Mouse (Mus musculus): ENCODE measurements around the gene Tm4sf5. TPM values are rescaled to one million over a fixed set of nuclear protein-coding genes. Genes with fewer than 3 reads are reported as not detected.

The Tm4sf5 gene
- total and polyA plus RNA-seq, 3 experiments: 5.5 to 24.5 (median 11.7) TPM

- Histone ChIP-seq H3K9me3 (replicated peaks; ENCODE audit: low read length) (no peaks in the 10 kb centered on the region), H3K27me3 (replicated peaks) (no peaks in the 10 kb centered on the region), H3K4me3 (replicated peaks in 1 of 3; ENCODE audit: low read depth in 2 of 3, low read length in 2 of 3, poor library complexity in 1 of 3) (peak within 1 kb of the TSS in 2 of 3 experiments; percentile 4 to 22), H3K4me2 (ENCODE audit: insufficient read depth, low read depth, poor library complexity, severe bottlenecking) (peak within 1 kb of the TSS; percentile 70), H3K9ac (ENCODE audit: insufficient read depth, low read depth) (peak within 1 kb of the TSS; percentile 56), H3K36me3 (replicated peaks in 1 of 2; ENCODE audit: control insufficient read depth in 1 of 2, insufficient read depth in 1 of 2, low read length in 1 of 2) (no peaks in the 10 kb centered on the region), H3K79me2 (replicated peaks; ENCODE audit: control insufficient read depth, extremely low read depth, insufficient read depth, poor library complexity, severe bottlenecking) (no peaks in the 10 kb centered on the region), H3K27ac (ENCODE audit: insufficient read depth, low read depth) (peak within 1 kb of the TSS; percentile 79), H3K4me1 (ENCODE audit: control insufficient read depth in 1 of 2, insufficient read depth in 2 of 2) (peaks cover 20 to 57% of the 10 kb centered on the region in 2 experiments)
- no peak for TF ChIP-seq ZNF384 (IDR thresholded peaks at IDR 0.05; ENCODE audit: low read depth, low read length)
- TF ChIP-seq CTCF (conservative IDR thresholded peaks at IDR 0.05 in 1 of 2, IDR thresholded peaks at IDR 0.05 in 1 of 2; ENCODE audit: low read depth in 2 of 2, low read length in 2 of 2): 0 out of 4 replicates have a peak, but pooled peaks of 1 of the 2 experiments have one; percentile 19
- TF ChIP-seq SMC3 (IDR thresholded peaks at IDR 0.05; ENCODE audit: low read depth, low read length): no peak
- no peak for DNase-seq (ENCODE audit: extremely low read depth)
- in situ Hi-C loops (cut with MboI; ENCODE audit: low pct_ligation_motif_present, low pct_unique_long_range_greater_than_20kb, low sequenced_read_pairs) (no loop called here), dilution Hi-C loops (cut with MboI; ENCODE audit: extremely low pct_ligation_motif_present, extremely low pct_unique_long_range_greater_than_20kb, low sequenced_read_pairs) (no loop called here)
Measured at GRCm38 (mm10) chr11:70514288-70514687, 9.2 kb downstream of the Tm4sf5 start, which contains the start of gene Vmo1. Gene Vmo1, minus strand, starts transcription at chr11:70514616.

- no peaks in the 10 kb centered on the region for H3K9me3 ChIP-seq (replicated peaks; ENCODE audit: low read length)
- no peak overlapping the region for H3K4me2 ChIP-seq (ENCODE audit: insufficient read depth, low read depth, poor library complexity, severe bottlenecking)
- no peak overlapping the region for H3K27ac ChIP-seq (ENCODE audit: insufficient read depth, low read depth)
- H3K79me2 ChIP-seq (replicated peaks; ENCODE audit: control insufficient read depth, extremely low read depth, insufficient read depth, poor library complexity, severe bottlenecking): no peaks in the 10 kb centered on the region
- H3K4me3 ChIP-seq (replicated peaks in 1 of 3; ENCODE audit: low read depth in 2 of 3, low read length in 2 of 3, poor library complexity in 1 of 3): no peak overlapping the region
- in situ Hi-C loops (cut with MboI; ENCODE audit: low pct_ligation_motif_present, low pct_unique_long_range_greater_than_20kb, low sequenced_read_pairs) (loop anchor here (5.0 kb wide), 2 partner anchors 91 to 246 kb away; partner anchors contain the start of gene Zfp3), dilution Hi-C loops (cut with MboI; ENCODE audit: extremely low pct_ligation_motif_present, extremely low pct_unique_long_range_greater_than_20kb, low sequenced_read_pairs) (no loop called here)
- H3K36me3 ChIP-seq (replicated peaks in 1 of 2; ENCODE audit: control insufficient read depth in 1 of 2, insufficient read depth in 1 of 2, low read length in 1 of 2): no peaks in the 10 kb centered on the region
- no peak overlapping the region for H3K9ac ChIP-seq (ENCODE audit: insufficient read depth, low read depth)
- H3K27me3 ChIP-seq (replicated peaks): no peaks in the 10 kb centered on the region
- DNase-seq (ENCODE audit: extremely low read depth): peak; percentile 77
- H3K4me1 ChIP-seq (ENCODE audit: control insufficient read depth in 1 of 2, insufficient read depth in 2 of 2): peaks cover 15 to 42% of the 10 kb centered on the region in 2 experiments
- TF ChIP-seq IRF4 (IDR thresholded peaks at IDR 0.05; ENCODE audit: low read depth, low read length) (peak; percentile 71), EP300 (IDR thresholded peaks at IDR 0.05; ENCODE audit: low read length) (no peak), MAFK (IDR thresholded peaks at IDR 0.05; ENCODE audit: insufficient replicate concordance, low read length) (peak; percentile 73), CHD1 (IDR thresholded peaks at IDR 0.05; ENCODE audit: low read depth, low read length) (no peak), NRF1 (IDR thresholded peaks at IDR 0.05; ENCODE audit: low read depth, low read length) (peak; percentile 27; the same call in 1 of the 2 replicates), MEF2A (IDR thresholded peaks at IDR 0.05; ENCODE audit: borderline replicate concordance, low read depth, low read length) (no peak; the same call in 1 of the 2 replicates), TCF12 (IDR thresholded peaks at IDR 0.05; ENCODE audit: low read depth, low read length) (peak; percentile 51; the same call in 1 of the 2 replicates), SMC3 (IDR thresholded peaks at IDR 0.05; ENCODE audit: low read depth, low read length) (peak; percentile 98), MAZ (IDR thresholded peaks at IDR 0.05; ENCODE audit: low read depth, low read length) (0 out of 2 replicates have a peak, but pooled peaks have one; percentile 52), CTCF (conservative IDR thresholded peaks at IDR 0.05 in 1 of 2, IDR thresholded peaks at IDR 0.05 in 1 of 2; ENCODE audit: low read depth in 2 of 2, low read length in 2 of 2) (peak; percentile 85 to 98), UBTF (IDR thresholded peaks at IDR 0.05; ENCODE audit: low read depth, low read length) (no peak), MYC (IDR thresholded peaks at IDR 0.05; ENCODE audit: low read depth, low read length) (no peak), USF2 (conservative IDR thresholded peaks at IDR 0.05; ENCODE audit: low read depth, low read length) (no peak), PAX5 (IDR thresholded peaks at IDR 0.05; ENCODE audit: low read length) (no peak), NELFE (IDR thresholded peaks at IDR 0.05; ENCODE audit: low read depth, low read length) (peak; percentile 48; the same call in 1 of the 2 replicates), ETS1 (conservative IDR thresholded peaks at IDR 0.05; ENCODE audit: low read depth, low read length) (no peak), KAT2A (IDR thresholded peaks at IDR 0.05; ENCODE audit: insufficient replicate concordance, low read length) (no peak), BHLHE40 (IDR thresholded peaks at IDR 0.05; ENCODE audit: low read depth, low read length) (no peak), CHD2 (IDR thresholded peaks at IDR 0.05; ENCODE audit: low read length) (no peak), ELF1 (IDR thresholded peaks at IDR 0.05; ENCODE audit: low read depth, low read length) (no peak; the same call in 1 of the 2 replicates), RAD21 (IDR thresholded peaks at IDR 0.05; ENCODE audit: low read depth, low read length) (no peak; the same call in none of the 2 replicates), RCOR1 (conservative IDR thresholded peaks at IDR 0.05; ENCODE audit: low read depth, low read length) (0 out of 2 replicates have a peak, but pooled peaks have one; percentile 26), ZNF384 (IDR thresholded peaks at IDR 0.05; ENCODE audit: low read depth, low read length) (0 out of 2 replicates have a peak, but pooled peaks have one; percentile 48), TBP (conservative IDR thresholded peaks at IDR 0.05; ENCODE audit: low read depth, low read length) (no peak), ZKSCAN1 (IDR thresholded peaks at IDR 0.05; ENCODE audit: borderline replicate concordance, low read depth, low read length) (no peak), HCFC1 (IDR thresholded peaks at IDR 0.05; ENCODE audit: low read depth, low read length) (no peak; the same call in 1 of the 2 replicates), MAX (IDR thresholded peaks at IDR 0.05; ENCODE audit: low read length) (no peak), MXI1 (IDR thresholded peaks at IDR 0.05; ENCODE audit: low read depth, low read length) (no peak), ZC3H11A (IDR thresholded peaks at IDR 0.05; ENCODE audit: low read depth, low read length) (peak; percentile 96), E2F4 (IDR thresholded peaks at IDR 0.05; ENCODE audit: insufficient replicate concordance, low read depth, low read length) (no peak), ZMIZ1 (IDR thresholded peaks at IDR 0.05; ENCODE audit: low read depth, low read length) (no peak)
Measured at GRCm38 (mm10) chr11:70516352-70516751, 11.3 kb downstream of the Tm4sf5 start.
